Comparison of ENCODE assay signal across 22 mouse cellular contexts in the genomic region with DNA sequence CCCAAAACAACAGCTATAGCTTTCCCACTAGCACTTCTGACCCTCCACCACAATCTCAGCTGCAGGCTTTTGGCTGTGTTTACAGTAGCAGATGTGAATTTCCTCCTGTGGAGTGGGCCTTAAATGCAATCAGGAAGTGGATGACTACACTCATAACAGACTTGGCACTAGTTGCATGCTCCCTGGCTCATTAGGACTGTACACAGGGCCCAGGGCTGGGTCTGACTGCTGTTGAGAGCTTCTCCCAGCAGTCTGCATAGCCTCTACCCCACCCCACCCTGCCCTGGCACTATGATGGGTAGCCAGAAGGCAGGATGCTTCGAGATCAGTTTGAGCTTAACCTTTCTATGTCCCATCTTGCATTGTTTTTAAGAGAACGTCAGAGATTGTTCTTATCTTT.
A peak's percentile ranks its signal among the peaks of the same experiment; 100 is the strongest.
DNase-seq lines count a peak whose midpoint lies in the region; ATAC-seq and TF ChIP-seq lines count a peak whose summit lies in the region.
"Had no signal": no experiment of that assay in that cellular context is flagged by ENCODE, and none has a peak within 500 bp of the region (broad histone marks: within the 10 kb centered on the region; RNA-seq: fewer than 3 reads in every experiment).

No protein-coding gene starts in this region.

- H3K9me3 ChIP-seq in hindbrain, embryonic 15.5 days, result no peaks in the 10 kb centered on the region
- H3K9me3 ChIP-seq in hindbrain, embryonic 11.5 days (ENCODE audit: control insufficient read depth, low read length), result no peaks in the 10 kb centered on the region
- no peaks in the 10 kb centered on the region for H3K9me3 ChIP-seq in lung, embryonic 14.5 days (ENCODE audit: low read depth, low read length)
- H3K9me3 ChIP-seq: embryonic facial prominence, embryonic 10.5 days; forebrain, embryonic 13.5 days; intestine, embryonic 15.5 days had no signal

- no peak overlapping the region for H3K4me2 ChIP-seq in hindbrain, embryonic 15.5 days
- no peak overlapping the region for H3K4me2 ChIP-seq in hindbrain, embryonic 11.5 days (replicated peaks; ENCODE audit: low read depth, low read length)
- H3K4me2 ChIP-seq in lung, embryonic 14.5 days, result no peak overlapping the region
- H3K4me2 ChIP-seq: forebrain, embryonic 13.5 days; heart, embryonic 12.5 days; intestine, embryonic 15.5 days had no signal

- H3K4me3 ChIP-seq in hindbrain, embryonic 15.5 days, result no peak overlapping the region
- H3K4me3 ChIP-seq in hindbrain, embryonic 11.5 days (ENCODE audit: low read depth, low read length), result no peak overlapping the region
- H3K4me3 ChIP-seq in lung, embryonic 14.5 days (ENCODE audit: low read depth, low read length), result no peak overlapping the region
- H3K4me3 ChIP-seq: embryonic facial prominence, embryonic 10.5 days; forebrain, embryonic 13.5 days; gastrocnemius, adult 2 months; heart, embryonic 12.5 days; intestine, embryonic 15.5 days had no signal

- H3K4me1 ChIP-seq in hindbrain, embryonic 15.5 days (replicated peaks), result no peaks in the 10 kb centered on the region
- H3K4me1 ChIP-seq in hindbrain, embryonic 11.5 days (replicated peaks; ENCODE audit: control insufficient read depth, insufficient read depth, low read length), result no peaks in the 10 kb centered on the region
- no peaks in the 10 kb centered on the region for H3K4me1 ChIP-seq in lung, embryonic 14.5 days (ENCODE audit: insufficient read depth)
- H3K4me1 ChIP-seq: forebrain, embryonic 13.5 days; intestine, embryonic 15.5 days had no signal

- peak; percentile 31 to 62 for DNase-seq in cerebellum, postnatal 10 days
- DNase-seq in cerebellum, adult 11-12 months, result no peak
- DNase-seq in hindbrain, embryonic 11.5 days (ENCODE audit: low spot score), result no peak
- DNase-seq in lung, embryonic 14.5 days, result peak; percentile 26
- DNase-seq in lung, postnatal 10 days, result no peak
- DNase-seq in MN1 (ENCODE audit: low spot score), result peak; percentile 67
- DNase-seq in thymus, postnatal 4 days, result no peak
- DNase-seq: adrenal gland, postnatal 14 days; cerebellum, adult 18-20 months; forebrain, postnatal 0 days; gastrocnemius, adult 2 months; gastrocnemius, postnatal 25 days; heart, adult 18-20 months; heart, postnatal 36 days; kidney, adult 18-20 months had no signal

- no peak overlapping the region for H3K9ac ChIP-seq in hindbrain, embryonic 15.5 days
- H3K9ac ChIP-seq in hindbrain, embryonic 11.5 days (ENCODE audit: low read depth, low read length), result no peak overlapping the region
- no peak overlapping the region for H3K9ac ChIP-seq in lung, embryonic 14.5 days
- H3K9ac ChIP-seq: forebrain, embryonic 13.5 days; forebrain, postnatal 0 days; heart, embryonic 12.5 days; intestine, embryonic 15.5 days had no signal

- peaks cover 7% of the 10 kb centered on the region for H3K36me3 ChIP-seq in hindbrain, embryonic 15.5 days
- H3K36me3 ChIP-seq in hindbrain, embryonic 11.5 days (ENCODE audit: control insufficient read depth, insufficient read depth, low read length), result no peaks in the 10 kb centered on the region
- no peaks in the 10 kb centered on the region for H3K36me3 ChIP-seq in lung, embryonic 14.5 days (ENCODE audit: insufficient read depth)
- H3K36me3 ChIP-seq: embryonic facial prominence, embryonic 10.5 days; heart, embryonic 12.5 days; intestine, embryonic 15.5 days had no signal

- TF ChIP-seq CTCF in lung, embryonic 14.5 days (IDR thresholded peaks at IDR 0.05; ENCODE audit: low read depth), result no peak

- no peak overlapping the region for H3K27ac ChIP-seq in hindbrain, embryonic 15.5 days (replicated peaks)
- H3K27ac ChIP-seq in hindbrain, embryonic 11.5 days (ENCODE audit: low read depth, low read length), result no peak overlapping the region
- no peak overlapping the region for H3K27ac ChIP-seq in lung, embryonic 14.5 days (ENCODE audit: low read depth)
- H3K27ac ChIP-seq: embryonic facial prominence, embryonic 10.5 days; forebrain, embryonic 13.5 days; gastrocnemius, adult 2 months; intestine, embryonic 15.5 days had no signal

- no peaks in the 10 kb centered on the region for H3K27me3 ChIP-seq in hindbrain, embryonic 15.5 days
- H3K27me3 ChIP-seq in hindbrain, embryonic 11.5 days (ENCODE audit: control insufficient read depth, insufficient read depth, low read length), result no peaks in the 10 kb centered on the region
- no peaks in the 10 kb centered on the region for H3K27me3 ChIP-seq in lung, embryonic 14.5 days (ENCODE audit: insufficient read depth, low read length)
- H3K27me3 ChIP-seq: forebrain, embryonic 13.5 days; intestine, embryonic 15.5 days; Patski had no signal

- 64% methylated on average over 2 of the region's 2 CpGs for WGBS in hindbrain, embryonic 15.5 days
- WGBS in hindbrain, embryonic 11.5 days, result 89% methylated on average over 2 of the region's 2 CpGs
- 56% methylated on average over 2 of the region's 2 CpGs for WGBS in lung, embryonic 14.5 days

- ATAC-seq in hindbrain, embryonic 15.5 days (ENCODE audit: low FRiP score, low read depth), result peak; percentile 66; the same call in 1 of the 2 replicates
- ATAC-seq in hindbrain, embryonic 11.5 days (ENCODE audit: low FRiP score), result no peak
- ATAC-seq in lung, embryonic 14.5 days (ENCODE audit: insufficient read depth), result no peak
- ATAC-seq: activated CD4-positive, CD25-positive, alpha-beta regulatory T cell, adult 4 months; forebrain, embryonic 13.5 days; forebrain, postnatal 0 days; intestine, embryonic 15.5 days; Patski had no signal

Comparison
In these comparisons a context has a peak if more than half of its experiments do, and no peak if none do; other contexts are left out.
1. DNase-seq: peak in cerebellum, postnatal 10 days (2 of 2), lung, embryonic 14.5 days (single experiment) and MN1 (single experiment); none in cerebellum, adult 11-12 months (single experiment), hindbrain, embryonic 11.5 days (single experiment), lung, postnatal 10 days (single experiment) and thymus, postnatal 4 days (single experiment).